Mouse (Mus musculus): ENCODE data around the gene Cenpf.
"Not testable (repeated sequence)": the region's sequence is repeated elsewhere in the genome, so short reads cannot be mapped to it uniquely, and the experiment has no call there.

Gene Cenpf

GRCm38 (mm10) chr1:189694391-189694790, 6.5 kb upstream of the Cenpf start:
- DNase-seq (ENCODE audit: low spot score in 2 of 2) = no peak

GRCm38 (mm10) chr1:189692442-189692841, 4.6 kb upstream of the Cenpf start:
- not testable (repeated sequence) for DNase-seq (ENCODE audit: low spot score in 2 of 2)

GRCm38 (mm10) chr1:189689050-189689833, 1.4 kb upstream of the Cenpf start:
- DNase-seq (ENCODE audit: low spot score in 2 of 2) = no peak

- DNase-seq (ENCODE audit: low spot score in 2 of 2) = no peak
Observed at GRCm38 (mm10) chr1:189688388-189688750, 483 bp upstream of the Cenpf start.

GRCm38 (mm10) chr1:189686025-189686424, 1.9 kb downstream of the Cenpf start:
- DNase-seq (ENCODE audit: low spot score in 2 of 2) = no peak

GRCm38 (mm10) chr1:189684786-189685415, 3.0 kb downstream of the Cenpf start:
- no peak for DNase-seq (ENCODE audit: low spot score in 2 of 2)

GRCm38 (mm10) chr1:189679555-189679954, 8.3 kb downstream of the Cenpf start:
- no peak for DNase-seq (ENCODE audit: low spot score in 2 of 2)

- no peak for DNase-seq (ENCODE audit: low spot score in 2 of 2)
Observed at GRCm38 (mm10) chr1:189675953-189676352, 11.9 kb downstream of the Cenpf start.

GRCm38 (mm10) chr1:189675421-189675820, 12.5 kb downstream of the Cenpf start:
- DNase-seq (ENCODE audit: low spot score in 2 of 2) = peak; percentile 8 to 20

GRCm38 (mm10) chr1:189665966-189666365, 21.9 kb downstream of the Cenpf start:
- DNase-seq (ENCODE audit: low spot score in 2 of 2) = no peak

- no peak for DNase-seq (ENCODE audit: low spot score in 2 of 2)
Observed at GRCm38 (mm10) chr1:189664873-189665144, 23.1 kb downstream of the Cenpf start.

- no peak for DNase-seq (ENCODE audit: low spot score in 2 of 2)
Observed at GRCm38 (mm10) chr1:189664061-189664872, 23.6 kb downstream of the Cenpf start.

GRCm38 (mm10) chr1:189663437-189663836, 24.4 kb downstream of the Cenpf start:
- DNase-seq (ENCODE audit: low spot score in 2 of 2) = no peak

- peak; percentile 13 to 24 for DNase-seq (ENCODE audit: low spot score in 2 of 2)
Observed at GRCm38 (mm10) chr1:189661856-189662255, 26.0 kb downstream of the Cenpf start.

- no peak for DNase-seq (ENCODE audit: low spot score in 2 of 2)
Observed at GRCm38 (mm10) chr1:189657406-189657805, 30.5 kb downstream of the Cenpf start.

- DNase-seq (ENCODE audit: low spot score in 2 of 2) = no peak
Observed at GRCm38 (mm10) chr1:189653746-189654145, 34.1 kb downstream of the Cenpf start.

GRCm38 (mm10) chr1:189646597-189646996, 41.3 kb downstream of the Cenpf start:
- no peak for DNase-seq (ENCODE audit: low spot score in 2 of 2)

GRCm38 (mm10) chr1:189645371-189645770, 42.5 kb downstream of the Cenpf start:
- no peak for DNase-seq (ENCODE audit: low spot score in 2 of 2)

GRCm38 (mm10) chr1:189644700-189645345, 43.1 kb downstream of the Cenpf start:
- no peak for DNase-seq (ENCODE audit: low spot score in 2 of 2)

GRCm38 (mm10) chr1:189639581-189639980, 48.3 kb downstream of the Cenpf start:
- DNase-seq (ENCODE audit: low spot score in 2 of 2) = no peak

- no peak for DNase-seq (ENCODE audit: low spot score in 2 of 2)
Observed at GRCm38 (mm10) chr1:189633791-189634190, 54.1 kb downstream of the Cenpf start.
